Mouse (Mus musculus) liver, postnatal 0 days (tissue): ENCODE data around the gene Raver1. TPM values are rescaled to one million over a fixed set of nuclear protein-coding genes. Genes with fewer than 3 reads are reported as not detected.

ENCODE experiments used
- ATAC-seq: fragments of 200-750 bp; cut with Nextera tagmentation; 2 replicates; pipeline ENCODE4 v1.8.0; 2017; ENCODE audit warnings: mild to moderate bottlenecking, moderate library complexity
- DNase-seq: peaks from one replicate; pipeline ENCODE4 v3.0.0-alpha.2; 2016
- H3K27ac ChIP-seq: fragments of 300-500 bp; sonication (generic); 2 replicates; pipeline ENCODE4 v1.5.1; 2014; ENCODE audit warnings: antibody characterized with exemption, moderate library complexity, mild to moderate bottlenecking, low read depth
- H3K27me3 ChIP-seq: fragments of 300-500 bp; sonication (generic); 2 replicates; pipeline ENCODE4 v1.6.1; 2014; ENCODE audit warnings: low read length, control low read depth, mixed read lengths; ENCODE audit not compliant: insufficient read depth
- H3K36me3 ChIP-seq: fragments of 300-500 bp; sonication (generic); replicated peaks from 2 replicates; pipeline ENCODE4 v1.6.1; 2014; ENCODE audit warnings: mild to moderate bottlenecking, control low read depth, low read length, moderate library complexity, mixed read lengths; ENCODE audit not compliant: insufficient read depth
- H3K4me1 ChIP-seq: fragments of 300-500 bp; sonication (generic); 2 replicates; pipeline ENCODE4 v1.6.1; 2014; ENCODE audit warnings: antibody characterized with exemption, mild to moderate bottlenecking, control low read depth; ENCODE audit not compliant: insufficient read depth
- H3K4me2 ChIP-seq: fragments of 300-500 bp; sonication (generic); 2 replicates; pipeline ENCODE4 v1.6.1; 2014; ENCODE audit warnings: low read depth, mild to moderate bottlenecking, low read length, moderate library complexity, mixed read lengths
- H3K4me3 ChIP-seq: fragments of 300-500 bp; sonication (generic); 2 replicates; pipeline ENCODE4 v1.5.1; 2014; ENCODE audit warnings: low read depth, low read length
- H3K9ac ChIP-seq: fragments of 300-500 bp; sonication (generic); replicated peaks from 2 replicates; pipeline ENCODE4 v1.6.1; 2014; ENCODE audit warnings: mild to moderate bottlenecking, moderate library complexity
- H3K9me3 ChIP-seq: fragments of 300-500 bp; sonication (generic); 2 replicates; pipeline ENCODE4 v1.6.1; 2016; ENCODE audit warnings: mild to moderate bottlenecking, control low read depth, low read length, mixed read lengths
- CTCF ChIP-seq: sonication (generic); IDR thresholded peaks from 2 replicates; pipeline ENCODE4 v1.5.1; 2016; ENCODE audit warnings: antibody characterized with exemption, low read depth
- EP300 ChIP-seq: IDR thresholded peaks from 2 replicates; pipeline ENCODE4 v1.6.1; 2016; ENCODE audit warnings: antibody characterized with exemption, low read depth, mild to moderate bottlenecking
- WGBS: fragments of 180-500 bp; shearing (Covaris S2); extraction: QIAGEN DNeasy Blood & Tissue Kit; methylation state at CpG from one replicate; pipeline ENCODE4 v1.1.7; 2014; ENCODE audit not compliant: insufficient replicate concordance; 5-methylcytosine and 5-hydroxymethylcytosine counted together
- polyA plus RNA-seq: library from polyadenylated mRNA; unstranded; fragments of >200 nt; fragmentation: Nextera tagmentation; extraction: Ambion mirVana; gene quantifications from 2 replicates; pipeline ENCODE4 v1.2.1, GENCODE M21; 2015

The Raver1 gene
- polyA plus RNA-seq, 1 experiment from 2014 or later = 9.5 TPM

GRCm38 (mm10) chr9:21034481-21035085 lies 57.2 kb downstream of the Raver1 start:
- Histone ChIP-seq H3K4me2 (no peak overlapping the region), H3K4me1 (peaks cover 53% of the 10 kb centered on the region), H3K9ac (no peak overlapping the region), H3K4me3 (no peak overlapping the region), H3K27ac (no peak overlapping the region), H3K36me3 (no peaks in the 10 kb centered on the region), H3K27me3 (peaks cover 80% of the 10 kb centered on the region), H3K9me3 (no peaks in the 10 kb centered on the region)
- no peak for ATAC-seq
- 6% methylated on average over 17 of the region's 17 CpGs for WGBS
- TF ChIP-seq EP300 = no peak
- TF ChIP-seq CTCF = no peak
- no peak for DNase-seq

- peak overlapping the region; percentile 55 for H3K4me3 ChIP-seq
- peak overlapping the region; percentile 98 for H3K4me2 ChIP-seq
- DNase-seq (peak; percentile 93), ATAC-seq (peak; percentile 37)
- 1% methylated on average over 30 of the region's 34 CpGs for WGBS
- peak overlapping the region; percentile 44; the same call in 1 of the 2 replicates for H3K9ac ChIP-seq
- peaks cover 4% of the 10 kb centered on the region; the same call in 1 of the 2 replicates for H3K36me3 ChIP-seq
- no peaks in the 10 kb centered on the region for H3K9me3 ChIP-seq
- H3K27me3 ChIP-seq = peaks cover 67% of the 10 kb centered on the region
- no peak overlapping the region for H3K27ac ChIP-seq
- H3K4me1 ChIP-seq = peaks cover 63% of the 10 kb centered on the region
- TF ChIP-seq EP300 = no peak
- no peak for TF ChIP-seq CTCF
Measured at GRCm38 (mm10) chr9:21033136-21033535, 58.7 kb downstream of the Raver1 start.

- ATAC-seq = no peak
- Histone ChIP-seq H3K27ac (no peak overlapping the region), H3K4me2 (peak overlapping the region; percentile 98), H3K36me3 (peaks cover 11% of the 10 kb centered on the region), H3K4me3 (peak overlapping the region; percentile 55), H3K4me1 (peaks cover 65% of the 10 kb centered on the region), H3K9ac (no peak overlapping the region), H3K27me3 (peaks cover 61% of the 10 kb centered on the region), H3K9me3 (no peaks in the 10 kb centered on the region)
- TF ChIP-seq CTCF (no peak), EP300 (no peak)
- no peak for DNase-seq
- 4% methylated on average over 7 of the region's 7 CpGs for WGBS
Measured at GRCm38 (mm10) chr9:21032491-21032890, 59.3 kb downstream of the Raver1 start.

- peak within 1 kb of the TSS; percentile 44 for H3K9ac ChIP-seq
- WGBS = 1% methylated on average over 34 of the region's 35 CpGs
- H3K9me3 ChIP-seq = no peaks in the 10 kb centered on the region
- peak within 1 kb of the TSS; percentile 55 for H3K4me3 ChIP-seq
- peaks cover 62% of the 10 kb centered on the region for H3K4me1 ChIP-seq
- peaks cover 16% of the 10 kb centered on the region for H3K36me3 ChIP-seq
- no peak for ATAC-seq
- H3K27me3 ChIP-seq = peaks cover 55% of the 10 kb centered on the region
- TF ChIP-seq CTCF (no peak), EP300 (no peak)
- peak within 1 kb of the TSS; percentile 98 for H3K4me2 ChIP-seq
- peak; percentile 55 for DNase-seq
- peak within 1 kb of the TSS; percentile 87 for H3K27ac ChIP-seq
Measured at GRCm38 (mm10) chr9:21031896-21032351, 59.9 kb downstream of the Raver1 start, which contains the start of gene Icam5. Gene Icam5, plus strand, starts transcription at chr9:21032073.

- Histone ChIP-seq H3K9ac (peak overlapping the region; percentile 41), H3K4me1 (peaks cover 60% of the 10 kb centered on the region), H3K9me3 (no peaks in the 10 kb centered on the region), H3K4me3 (peak overlapping the region; percentile 55), H3K27ac (peak overlapping the region; percentile 87), H3K27me3 (peaks cover 50% of the 10 kb centered on the region), H3K36me3 (peaks cover 21% of the 10 kb centered on the region), H3K4me2 (peak overlapping the region; percentile 98)
- WGBS = under 1% methylated on average over 36 of the region's 36 CpGs
- ATAC-seq (peak; percentile 7), DNase-seq (peak; percentile 62)
- TF ChIP-seq EP300 (no peak), CTCF (no peak)
Measured at GRCm38 (mm10) chr9:21031251-21031895, 60.4 kb downstream of the Raver1 start.

GRCm38 (mm10) chr9:21030781-21031250 lies 61.0 kb downstream of the Raver1 start:
- 2% methylated on average over 13 of the region's 13 CpGs for WGBS
- peak overlapping the region; percentile 71 for H3K9ac ChIP-seq

More at GRCm38 (mm10) chr9:21030781-21031250, 61.0 kb downstream of the Raver1 start:
- Histone ChIP-seq H3K36me3 (peaks cover 23% of the 10 kb centered on the region), H3K4me3 (peak overlapping the region; percentile 55), H3K27me3 (peaks cover 44% of the 10 kb centered on the region), H3K9me3 (no peaks in the 10 kb centered on the region), H3K27ac (peak overlapping the region; percentile 87), H3K4me1 (peaks cover 60% of the 10 kb centered on the region), H3K4me2 (peak overlapping the region; percentile 98)
- DNase-seq = peak; percentile 89
- TF ChIP-seq EP300 = no peak
- TF ChIP-seq CTCF = peak; percentile 83
- peak; percentile 73 for ATAC-seq
